Mouse (Mus musculus) natural killer cell, adult 2 months (primary cell): ENCODE measurements at regions not wholly inside any gene's neighbourhood (a gene's known extent, or its start where the extent isn't known, plus 50 kb on each side); places are given as distances from the start of the nearest gene placed in this dataset.

ENCODE experiments used
- DNase-seq, 2 experiments: peaks; one replicate each; pipeline ENCODE4 v3.0.0; 2022; ENCODE audit warnings: low spot score in 2 of 2

DNA sequence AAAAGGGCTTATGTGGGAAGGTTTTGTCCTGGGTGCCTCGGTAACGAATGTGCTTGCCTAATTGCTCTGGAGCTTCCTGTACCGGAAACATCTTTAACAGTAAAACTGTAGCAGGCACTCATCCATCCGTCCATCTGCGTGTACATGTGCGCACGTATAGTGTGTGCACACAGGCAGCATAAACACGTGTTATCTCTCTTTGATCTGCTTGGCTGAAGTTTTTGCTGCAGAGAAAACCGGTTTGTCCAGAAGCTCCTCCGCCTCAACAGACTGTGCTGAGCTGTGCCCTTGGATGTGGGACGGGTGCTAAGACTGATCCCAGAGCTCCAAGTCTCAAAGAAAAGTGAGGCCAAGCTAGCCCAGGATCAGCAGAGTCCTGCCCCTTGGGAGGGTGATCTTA lies 305.3 kb downstream of the Gadd45g start:
- DNase-seq = no peak

GRCm38 (mm10) chr13:52152221-52152620 lies 305.7 kb downstream of the Gadd45g start:
- peak in 1 of 2 experiments; percentile 8 for DNase-seq

GRCm38 (mm10) chr13:52153030-52153429 lies 306.6 kb downstream of the Gadd45g start:
- no peak for DNase-seq

GRCm38 (mm10) chr13:52153576-52153975 lies 307.1 kb downstream of the Gadd45g start:
- no peak for DNase-seq

DNA sequence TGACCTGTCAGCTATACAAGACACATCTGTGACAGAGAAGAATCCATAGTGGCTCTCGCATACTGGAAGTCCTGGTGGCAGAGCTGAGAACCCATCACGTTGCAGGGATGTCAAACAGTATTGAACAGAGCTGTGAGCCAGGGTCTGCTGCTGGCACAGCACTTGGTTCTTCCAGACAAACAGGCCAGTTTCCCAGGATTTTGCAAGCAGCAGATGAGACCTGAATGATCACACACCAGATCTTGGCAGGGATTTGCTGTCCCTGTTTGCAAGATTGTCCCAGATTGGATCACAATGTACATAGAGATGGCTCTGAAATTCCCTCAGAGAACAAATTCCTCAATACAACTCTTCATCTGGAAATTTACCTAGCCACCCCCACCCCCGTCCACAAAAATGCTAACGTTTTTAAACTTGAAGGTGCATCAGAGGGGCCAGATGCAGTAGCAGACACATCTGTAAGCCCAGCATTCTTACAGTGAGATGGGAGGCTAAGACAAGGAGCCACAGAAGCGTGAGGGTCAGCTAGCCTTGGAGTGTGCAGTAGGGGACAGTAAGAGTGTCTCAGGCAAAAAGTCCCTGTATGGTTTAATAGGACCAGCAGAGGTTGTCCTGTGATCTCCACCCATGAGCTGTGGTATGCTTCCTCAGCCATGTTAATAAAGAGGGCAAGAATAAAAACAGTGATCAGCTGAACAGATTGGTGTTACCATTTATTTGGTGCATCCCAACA lies 307.8 kb downstream of the Gadd45g start:
- no peak for DNase-seq

GRCm38 (mm10) chr13:52154844-52155587 lies 308.5 kb downstream of the Gadd45g start:
- DNase-seq = no peak

- peak in 1 of 2 experiments; percentile 14 for DNase-seq
Measured at GRCm38 (mm10) chr13:52155588-52156086, 309.2 kb downstream of the Gadd45g start.

DNA sequence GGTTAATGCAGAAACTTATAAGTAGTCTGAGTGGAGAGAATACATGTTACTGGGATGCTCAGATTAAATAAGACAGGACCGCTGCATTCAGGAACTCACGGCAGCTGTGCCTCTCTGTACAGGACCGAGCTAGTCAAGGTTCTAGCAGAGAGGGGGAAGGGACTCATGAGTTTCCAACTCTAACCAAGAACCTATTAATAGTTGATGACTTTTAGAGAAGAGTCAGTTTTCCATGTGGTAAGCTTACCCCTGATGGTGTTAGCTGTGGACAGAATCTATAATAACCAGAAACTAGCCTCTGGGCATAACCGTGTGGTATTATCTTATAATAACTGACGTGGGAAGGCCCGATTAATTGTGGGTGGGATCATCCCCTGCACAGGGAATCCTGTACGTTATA lies 316.2 kb downstream of the Gadd45g start:
- no peak for DNase-seq

DNA sequence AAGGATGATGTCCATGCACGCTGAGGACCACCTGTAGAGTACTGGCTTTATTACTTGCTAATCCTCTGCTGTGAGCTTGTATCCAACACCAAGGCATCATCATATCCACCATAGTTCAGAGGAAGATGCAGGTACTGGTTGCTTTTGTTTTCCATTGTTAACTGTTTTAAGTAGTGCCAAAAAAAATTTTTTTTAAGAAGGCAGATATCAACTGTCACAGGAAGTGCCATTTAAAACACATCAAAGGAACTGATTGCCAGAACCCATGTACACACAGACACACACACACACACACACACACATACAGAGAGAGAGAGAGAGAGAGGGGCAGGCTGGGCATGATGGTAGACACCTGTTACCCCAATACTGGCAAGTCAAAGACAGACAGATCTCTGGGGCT lies 319.1 kb downstream of the Gadd45g start:
- no peak for DNase-seq

GRCm38 (mm10) chr13:52167968-52168367 lies 321.5 kb downstream of the Gadd45g start:
- no peak for DNase-seq

DNA sequence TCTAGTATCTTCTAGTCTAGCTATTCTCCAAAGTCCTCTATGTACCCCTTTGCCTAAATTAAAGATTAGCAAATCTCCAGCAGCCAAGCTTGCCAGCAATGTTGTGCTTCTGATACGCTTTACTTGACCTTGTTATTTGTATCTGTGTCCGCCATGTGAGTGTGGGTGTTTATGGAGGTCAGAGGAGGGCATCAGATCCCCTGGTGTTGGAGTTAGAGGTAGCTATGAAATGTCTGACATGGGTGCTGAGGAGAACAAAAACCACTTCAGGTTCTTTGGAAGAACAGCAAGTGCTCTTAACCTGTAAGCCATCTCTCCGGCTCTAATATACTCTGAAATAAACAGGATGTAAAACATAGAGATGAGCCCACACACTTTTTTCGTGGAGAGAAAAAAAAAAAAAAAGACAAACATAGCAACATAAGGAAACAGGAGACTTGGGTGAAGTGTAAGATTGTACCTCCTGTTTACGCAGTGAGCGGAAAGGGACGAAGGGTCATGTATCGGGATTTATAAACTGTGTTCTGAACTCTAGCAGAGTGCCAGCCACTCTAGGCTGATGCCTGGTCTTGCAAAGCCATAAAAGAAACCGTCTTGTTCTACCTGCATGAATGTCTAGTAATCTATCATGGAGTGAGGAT lies 326.3 kb downstream of the Gadd45g start:
- DNase-seq = no peak

DNA sequence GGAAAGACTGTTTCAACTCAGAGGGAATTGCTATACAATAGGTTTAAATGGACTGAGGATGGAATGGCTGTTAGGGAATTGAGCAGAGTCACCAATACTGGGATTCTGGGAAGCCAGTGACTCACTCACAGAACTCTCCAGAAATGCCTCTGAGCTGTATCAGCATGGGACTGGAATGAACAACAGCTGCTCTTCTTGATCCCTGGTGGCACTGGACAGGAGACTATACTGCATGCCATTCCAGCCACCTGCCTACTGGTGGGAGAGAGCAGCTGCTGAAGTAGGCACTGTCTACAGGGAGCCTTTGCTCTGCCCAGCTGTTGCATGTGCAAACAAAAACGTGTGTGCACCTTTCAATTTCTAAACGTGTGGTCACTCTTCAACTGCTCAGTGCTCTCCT lies 329.2 kb downstream of the Gadd45g start:
- no peak for DNase-seq

DNA sequence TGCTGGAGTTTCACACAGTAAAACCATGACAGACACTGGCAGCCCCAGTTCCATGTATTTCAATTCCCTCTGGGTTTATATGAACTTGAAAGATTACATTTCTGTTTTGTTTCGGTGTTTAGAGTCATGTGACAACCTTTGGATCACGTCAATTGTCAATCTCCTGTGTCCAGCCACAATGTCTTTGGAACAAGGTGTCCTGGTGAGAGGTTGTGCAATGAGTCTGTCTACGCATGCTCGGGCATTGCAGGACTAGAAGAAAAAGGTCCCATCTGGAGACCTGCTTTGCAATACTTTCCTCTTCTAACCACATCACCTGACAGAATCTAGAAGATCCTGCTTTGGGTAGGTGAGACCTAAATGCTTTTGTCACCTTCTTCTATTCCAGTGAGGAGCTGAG lies 333.5 kb downstream of the Gadd45g start:
- no peak for DNase-seq

DNA sequence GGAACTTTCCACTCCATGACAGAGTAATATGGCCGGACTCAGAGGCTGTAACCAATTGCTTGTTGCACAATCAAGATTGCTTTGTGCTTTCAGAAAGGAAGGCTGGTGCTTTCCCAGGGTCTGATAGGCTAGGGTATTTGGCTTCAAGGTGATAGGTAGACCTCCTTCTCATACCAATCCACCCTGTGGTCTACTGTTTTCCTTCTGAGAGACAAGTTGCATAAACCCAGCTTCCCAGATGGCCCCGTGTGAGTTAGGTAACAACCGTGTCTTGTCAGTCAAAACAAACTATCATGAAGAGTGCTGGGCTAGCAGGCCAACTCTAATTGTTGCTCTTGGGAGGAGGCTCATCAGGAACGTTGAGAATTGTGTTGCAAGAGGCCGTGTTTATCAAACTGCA lies 337.2 kb downstream of the Gadd45g start:
- no peak for DNase-seq

- DNase-seq = no peak
Measured at GRCm38 (mm10) chr13:52185574-52185973, 339.1 kb downstream of the Gadd45g start.

DNA sequence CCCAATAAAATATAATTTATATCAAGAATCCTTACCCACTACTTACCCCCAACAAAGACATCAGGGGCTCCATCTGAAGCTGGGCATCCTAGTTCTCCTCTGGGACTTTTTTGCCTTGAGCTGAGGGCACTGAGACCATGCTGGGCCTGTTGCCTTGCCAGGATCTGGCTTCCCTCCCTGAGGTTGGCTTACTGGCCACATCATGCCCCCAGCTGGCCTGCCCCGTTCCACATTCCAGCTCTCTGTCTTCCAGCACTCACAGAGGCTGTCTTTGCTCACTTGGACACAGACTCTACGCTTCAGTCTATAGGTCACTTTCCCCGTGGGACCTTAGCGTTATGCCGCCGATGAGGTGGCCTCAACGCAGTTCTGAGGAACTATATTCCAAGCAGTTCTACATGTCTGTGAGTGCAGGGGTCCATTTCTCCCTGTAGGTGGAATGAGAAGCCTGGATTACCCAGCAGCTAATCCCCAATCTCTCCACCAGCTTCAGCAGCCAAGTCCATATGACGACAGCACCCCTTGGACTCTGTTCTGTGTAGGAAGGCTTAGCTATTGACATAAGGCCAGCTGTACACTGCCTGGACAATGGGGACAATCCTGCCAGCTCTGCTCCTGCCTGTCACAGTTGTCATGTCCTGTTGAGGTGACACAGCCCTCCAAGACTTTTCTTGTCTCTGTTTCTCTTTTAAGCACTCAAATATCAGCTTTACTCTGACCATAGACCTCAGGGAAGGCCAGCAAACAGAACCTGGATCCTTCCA lies 341.5 kb downstream of the Gadd45g start:
- DNase-seq = no peak

- no peak for DNase-seq
Measured at GRCm38 (mm10) chr13:52188605-52189003, 342.1 kb downstream of the Gadd45g start.

DNA sequence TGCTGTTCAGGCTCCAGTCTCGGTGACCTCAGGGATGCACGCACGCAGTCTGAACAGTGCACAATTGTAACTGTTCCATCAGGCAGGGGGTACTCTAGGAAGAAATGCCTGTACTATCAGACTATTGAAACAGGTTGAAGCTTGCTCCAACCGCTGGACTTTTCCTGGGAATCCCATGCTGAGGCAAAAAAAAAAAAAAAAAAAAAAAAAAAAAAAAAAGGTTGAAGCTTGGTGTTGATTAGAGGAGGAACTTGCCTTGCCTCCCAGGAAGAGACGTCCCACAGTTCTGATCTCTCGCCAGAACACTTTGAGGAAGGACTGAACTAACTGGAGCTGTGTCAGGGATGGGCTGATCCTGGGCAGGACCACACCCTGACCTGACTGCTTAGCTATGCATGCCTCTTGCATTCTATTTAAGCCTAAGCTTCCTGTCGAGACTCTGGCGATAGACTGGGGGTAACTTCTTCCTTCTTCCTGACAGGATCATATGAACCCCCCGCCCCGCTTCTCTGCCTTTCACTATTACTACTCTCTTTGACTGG lies 341.6 kb downstream of the Diras2 start:
- DNase-seq = no peak

GRCm38 (mm10) chr13:52190256-52190655 lies 340.8 kb downstream of the Diras2 start:
- DNase-seq = no peak

GRCm38 (mm10) chr13:52190848-52191590 lies 340.1 kb downstream of the Diras2 start:
- no peak for DNase-seq

GRCm38 (mm10) chr13:52196917-52197316 lies 334.2 kb downstream of the Diras2 start:
- DNase-seq = no peak
